Mouse (Mus musculus) neural tube, embryonic 14.5 days (tissue): ENCODE measurements at regions not wholly inside any gene's neighbourhood (a gene's known extent, or its start where the extent isn't known, plus 50 kb on each side); places are given as distances from the start of the nearest gene placed in this dataset.

Experiments used
- ATAC-seq: fragments of 200-750 bp; cut with Nextera tagmentation; 2 replicates; pipeline ENCODE4 v1.8.0; 2017; ENCODE audit warnings: low read depth, mild to moderate bottlenecking, moderate TSS enrichment, moderate library complexity
- H3K27ac ChIP-seq: fragments of 300-500 bp; sonication (generic); 2 replicates; pipeline ENCODE4 v1.5.1; 2014; ENCODE audit warnings: low read depth, mild to moderate bottlenecking, control low read depth, low read length, moderate library complexity, mixed read lengths
- H3K27me3 ChIP-seq: fragments of 300-500 bp; sonication (generic); 2 replicates; pipeline ENCODE4 v1.6.1; 2014; ENCODE audit warnings: low read length; ENCODE audit not compliant: control insufficient read depth, insufficient read depth
- H3K36me3 ChIP-seq: fragments of 300-500 bp; sonication (generic); 2 replicates; pipeline ENCODE4 v1.6.1; 2014; ENCODE audit warnings: low read length, mixed read lengths; ENCODE audit not compliant: control insufficient read depth, insufficient read depth
- H3K4me1 ChIP-seq: fragments of 300-500 bp; sonication (generic); 2 replicates; pipeline ENCODE4 v1.6.1; 2014; ENCODE audit warnings: low read length; ENCODE audit not compliant: control insufficient read depth, insufficient read depth
- H3K4me2 ChIP-seq: fragments of 300-500 bp; sonication (generic); 2 replicates; pipeline ENCODE4 v1.6.1; 2014; ENCODE audit warnings: mild to moderate bottlenecking, low read depth, low read length, control low read depth
- H3K4me3 ChIP-seq: fragments of 300-500 bp; sonication (generic); 2 replicates; pipeline ENCODE4 v1.5.1; 2014; ENCODE audit warnings: low read depth, low read length, control low read depth, mixed read lengths
- H3K9ac ChIP-seq: fragments of 300-500 bp; sonication (generic); replicated peaks from 2 replicates; pipeline ENCODE4 v1.6.1; 2014; ENCODE audit warnings: low read depth, mild to moderate bottlenecking, control low read depth, low read length, mixed read lengths
- H3K9me3 ChIP-seq: fragments of 300-500 bp; sonication (generic); 2 replicates; pipeline ENCODE4 v1.6.1; 2016; ENCODE audit warnings: low read length; ENCODE audit not compliant: control insufficient read depth
- WGBS: fragments of 180-500 bp; shearing (Covaris S2); extraction: QIAGEN DNeasy Blood & Tissue Kit; methylation state at CpG from one replicate; pipeline ENCODE4 v1.1.7; 2014; 5-methylcytosine and 5-hydroxymethylcytosine counted together

DNA sequence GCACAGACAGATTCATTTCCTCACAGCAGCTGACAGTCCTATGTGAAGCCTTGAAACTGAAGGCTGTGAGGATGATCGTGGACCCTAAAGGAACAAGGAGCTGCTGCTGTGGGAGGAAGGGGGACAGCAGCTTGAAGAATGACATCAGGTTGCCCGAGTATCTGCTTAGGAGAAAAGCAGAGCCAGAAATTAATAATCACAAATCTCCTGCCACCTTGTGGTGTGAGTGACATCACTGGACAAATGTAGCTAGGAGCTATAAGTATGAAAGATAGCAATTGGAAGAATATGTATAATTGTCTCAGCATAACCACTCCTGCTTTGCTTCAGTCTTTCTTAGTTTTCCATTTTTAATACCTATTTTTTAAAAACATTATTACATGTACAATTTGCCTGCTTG, 356.6 kb upstream of the Epha7 start:
- Histone ChIP-seq H3K4me1 (no peaks in the 10 kb centered on the region), H3K9ac (no peak overlapping the region), H3K4me3 (no peak overlapping the region), H3K36me3 (no peaks in the 10 kb centered on the region), H3K4me2 (no peak overlapping the region), H3K27ac (no peak overlapping the region), H3K27me3 (no peaks in the 10 kb centered on the region), H3K9me3 (no peaks in the 10 kb centered on the region)
- WGBS = 41% methylated on average over 2 of the region's 2 CpGs
- ATAC-seq = no peak
